Mouse (Mus musculus) heart, adult 2 months (tissue): Measurements from ENCODE around the gene 4930539E08Rik.

ENCODE experiments used
- CTCF ChIP-seq: fragments of 200-600 bp; IDR thresholded peaks from 2 replicates; pipeline ENCODE4 v1.8.1; 2022; ENCODE audit warnings: antibody characterized with exemption, mild to moderate bottlenecking, moderate library complexity
- EP300 ChIP-seq: fragments of 200-500 bp; IDR thresholded peaks from 2 replicates; pipeline ENCODE4 v1.6.1; 2011; ENCODE audit warnings: low read depth, low read length, control low read depth; ENCODE audit not compliant: insufficient read depth
- POLR2A ChIP-seq: fragments of 200-500 bp; IDR thresholded peaks from 2 replicates; pipeline ENCODE4 v1.6.1; 2011; ENCODE audit warnings: mild to moderate bottlenecking, low read depth, low read length, control low read depth; ENCODE audit not compliant: insufficient read depth

GRCm38 (mm10) chr17:28863926-28864325 lies 51.2 kb downstream of the 4930539E08Rik start:
- no peak for TF ChIP-seq POLR2A
- no peak for TF ChIP-seq EP300
- TF ChIP-seq CTCF: no peak
